In the genomic region with DNA sequence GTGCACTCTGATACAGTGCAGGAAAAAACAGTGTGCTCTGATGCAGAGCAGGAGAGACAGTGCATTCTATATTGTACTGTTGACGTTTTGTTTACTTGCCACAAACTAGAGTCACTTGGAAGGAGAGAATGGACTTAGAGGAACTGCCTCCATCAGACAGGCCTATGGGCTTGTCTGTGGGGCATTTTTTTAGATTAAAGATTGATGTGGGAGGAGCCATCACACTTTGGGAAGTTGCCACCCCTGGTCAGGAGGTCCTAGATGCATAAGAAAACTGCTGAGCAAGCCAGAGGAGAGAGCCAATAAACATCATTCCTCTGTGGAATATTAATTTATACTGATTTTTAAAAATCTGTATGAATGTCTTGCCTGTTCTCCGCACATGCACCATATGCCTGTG, we compare ENCODE assay signal across 14 mouse cellular contexts.
"Had no signal": no experiment of that assay in that cellular context is flagged by ENCODE, and none has a peak within 500 bp of the region (broad histone marks: within the 10 kb centered on the region; RNA-seq: fewer than 3 reads in every experiment).

No protein-coding gene starts in this region.

- H3K36me3 ChIP-seq: midbrain, embryonic 12.5 days; neural tube, embryonic 12.5 days; stomach, embryonic 15.5 days had no signal

- H3K4me2 ChIP-seq: lung, embryonic 14.5 days; midbrain, embryonic 12.5 days; neural tube, embryonic 12.5 days; stomach, embryonic 15.5 days had no signal

- H3K9ac ChIP-seq: lung, embryonic 14.5 days; midbrain, embryonic 12.5 days; neural tube, embryonic 12.5 days; stomach, embryonic 15.5 days had no signal

- DNase-seq: lung, adult 18-20 months; lung, embryonic 14.5 days; lung, postnatal 10 days; lung, postnatal 4 days; midbrain, embryonic 14.5 days; right cerebral cortex, postnatal 14 days; thymus, adult 2 months; thymus, postnatal 25 days; thymus, postnatal 4 days had no signal

- H3K27me3 ChIP-seq: midbrain, embryonic 12.5 days; neural tube, embryonic 12.5 days; stomach, embryonic 15.5 days had no signal

- H3K27ac ChIP-seq: midbrain, embryonic 12.5 days; neural tube, embryonic 12.5 days; stomach, embryonic 15.5 days; stomach, postnatal 0 days had no signal

- H3K9me3 ChIP-seq: megakaryocyte, embryonic 14.5 days; midbrain, embryonic 12.5 days; neural tube, embryonic 12.5 days; stomach, embryonic 15.5 days had no signal

- H3K4me1 ChIP-seq: midbrain, embryonic 12.5 days; neural tube, embryonic 12.5 days; stomach, embryonic 15.5 days had no signal

- H3K4me3 ChIP-seq: megakaryocyte, embryonic 14.5 days; midbrain, embryonic 12.5 days; neural tube, embryonic 12.5 days; stomach, embryonic 15.5 days had no signal
